Mouse (Mus musculus) hindbrain, embryonic 13.5 days (tissue): ENCODE data around the gene Krtdap. TPM values are rescaled to one million over a fixed set of nuclear protein-coding genes. Genes with fewer than 3 reads are reported as not detected.
"Not testable (repeated sequence)": the region's sequence is repeated elsewhere in the genome, so short reads cannot be mapped to it uniquely, and the experiment has no call there.

Experiments
- ATAC-seq: fragments of 200-750 bp; cut with Nextera tagmentation; 2 replicates; pipeline ENCODE4 v1.8.0; 2017; ENCODE audit warnings: moderate TSS enrichment; ENCODE audit not compliant: low FRiP score
- H3K27ac ChIP-seq: fragments of 300-500 bp; sonication (generic); 2 replicates; pipeline ENCODE4 v1.5.1; 2015; ENCODE audit warnings: inconsistent platforms, mild to moderate bottlenecking, moderate library complexity
- H3K27me3 ChIP-seq: fragments of 300-500 bp; sonication (generic); 2 replicates; pipeline ENCODE4 v1.6.1; 2015; ENCODE audit warnings: mild to moderate bottlenecking, inconsistent platforms
- H3K36me3 ChIP-seq: fragments of 300-500 bp; sonication (generic); 2 replicates; pipeline ENCODE4 v1.6.1; 2015; ENCODE audit warnings: mild to moderate bottlenecking, inconsistent platforms
- H3K4me1 ChIP-seq: fragments of 300-500 bp; sonication (generic); replicated peaks from 2 replicates; pipeline ENCODE4 v1.6.1; 2015; ENCODE audit warnings: inconsistent platforms
- H3K4me2 ChIP-seq: fragments of 300-500 bp; sonication (generic); 2 replicates; pipeline ENCODE4 v1.6.1; 2015; ENCODE audit warnings: inconsistent platforms, mild to moderate bottlenecking, moderate library complexity
- H3K4me3 ChIP-seq: fragments of 300-500 bp; sonication (generic); 2 replicates; pipeline ENCODE4 v1.5.1; 2015; ENCODE audit warnings: mild to moderate bottlenecking, inconsistent platforms
- H3K9ac ChIP-seq: fragments of 300-500 bp; sonication (generic); 2 replicates; pipeline ENCODE4 v1.6.1; 2015; ENCODE audit warnings: mild to moderate bottlenecking, inconsistent platforms
- H3K9me3 ChIP-seq: fragments of 300-500 bp; sonication (generic); 2 replicates; pipeline ENCODE4 v1.6.1; 2016; ENCODE audit warnings: inconsistent platforms
- WGBS: fragments of 180-500 bp; shearing (Covaris S2); methylation state at CpG from one replicate; pipeline ENCODE4 v1.1.7; 2015; 5-methylcytosine and 5-hydroxymethylcytosine counted together
- polyA plus RNA-seq: library from polyadenylated mRNA; unstranded; fragments of >200 nt; fragmentation: Nextera tagmentation; extraction: Ambion mirVana; gene quantifications from 2 replicates; pipeline ENCODE4 v1.2.1, GENCODE M21; 2015

Krtdap gene
- 1.1 TPM in 1 of 2 replicates, not detected in the other for polyA plus RNA-seq

GRCm38 (mm10) chr7:30787377-30788022, at the start of gene Krtdap:
Gene Krtdap (plus strand): TSS chr7:30787896.
- no peaks in the 10 kb centered on the region for H3K36me3 ChIP-seq
- 55% methylated on average over 15 of the region's 15 CpGs for WGBS
- H3K4me3 ChIP-seq: no peak within 1 kb of the TSS
- H3K27ac ChIP-seq: no peak within 1 kb of the TSS
- H3K4me1 ChIP-seq: peaks cover 15% of the 10 kb centered on the region
- no peak for ATAC-seq
- H3K9me3 ChIP-seq: no peaks in the 10 kb centered on the region
- no peak within 1 kb of the TSS for H3K9ac ChIP-seq
- 0 out of 2 replicates have a peak, but pooled peaks cover 4% of the 10 kb centered on the region for H3K27me3 ChIP-seq
- no peak within 1 kb of the TSS for H3K4me2 ChIP-seq

- peaks cover 31% of the 10 kb centered on the region for H3K36me3 ChIP-seq
- H3K4me2 ChIP-seq, H3K27me3 ChIP-seq, H3K9me3 ChIP-seq, H3K4me3 ChIP-seq, H3K4me1 ChIP-seq, H3K9ac ChIP-seq, H3K27ac ChIP-seq, ATAC-seq: not testable (repeated sequence)
- WGBS: 94% methylated on average over 2 of the region's 2 CpGs
Observed at GRCm38 (mm10) chr7:30742570-30742969, 45.1 kb upstream of the Krtdap start.

- H3K9me3 ChIP-seq, H3K4me3 ChIP-seq, H3K4me1 ChIP-seq, H3K27me3 ChIP-seq, H3K9ac ChIP-seq, H3K4me2 ChIP-seq, ATAC-seq, H3K27ac ChIP-seq: not testable (repeated sequence)
- 100% methylated on average over 1 of the region's 4 CpGs for WGBS
- peaks cover 30% of the 10 kb centered on the region for H3K36me3 ChIP-seq
Observed at GRCm38 (mm10) chr7:30743617-30744016, 44.1 kb upstream of the Krtdap start, which contains the start of gene Gapdhs. Gene Gapdhs (minus strand): TSS chr7:30743681.

GRCm38 (mm10) chr7:30744022-30744598, 43.6 kb upstream of the Krtdap start:
- Histone ChIP-seq H3K4me3 (no peak overlapping the region), H3K36me3 (peaks cover 30% of the 10 kb centered on the region), H3K4me2 (no peak overlapping the region), H3K4me1 (peaks cover 6% of the 10 kb centered on the region; the same call in 1 of the 2 replicates), H3K9ac (no peak overlapping the region), H3K27ac (no peak overlapping the region), H3K27me3 (no peaks in the 10 kb centered on the region), H3K9me3 (no peaks in the 10 kb centered on the region)
- 48% methylated on average over 4 of the region's 4 CpGs for WGBS
- ATAC-seq: no peak

GRCm38 (mm10) chr7:30747525-30748204, 40.0 kb upstream of the Krtdap start:
- H3K9me3 ChIP-seq: no peaks in the 10 kb centered on the region
- 86% methylated on average over 7 of the region's 7 CpGs for WGBS
- H3K4me2 ChIP-seq: no peak overlapping the region
- no peak overlapping the region for H3K9ac ChIP-seq
- H3K27ac ChIP-seq: no peak overlapping the region
- peaks cover 17% of the 10 kb centered on the region for H3K36me3 ChIP-seq
- H3K4me3 ChIP-seq: no peak overlapping the region
- no peaks in the 10 kb centered on the region for H3K27me3 ChIP-seq
- no peak for ATAC-seq
- peaks cover 6% of the 10 kb centered on the region; the same call in 1 of the 2 replicates for H3K4me1 ChIP-seq

GRCm38 (mm10) chr7:30749824-30750606, 37.7 kb upstream of the Krtdap start:
- Histone ChIP-seq H3K4me2 (no peak overlapping the region), H3K9me3 (0 out of 2 replicates have a peak, but pooled peaks cover 4% of the 10 kb centered on the region)
- peak; percentile 39; the same call in 1 of the 2 replicates for ATAC-seq

GRCm38 (mm10) chr7:30751086-30751669, 36.5 kb upstream of the Krtdap start, which contains the start of gene Sbsn:
Gene Sbsn (plus strand): TSS chr7:30751471.
- no peak within 1 kb of the TSS for H3K4me2 ChIP-seq
- no peaks in the 10 kb centered on the region for H3K4me1 ChIP-seq
- no peaks in the 10 kb centered on the region for H3K27me3 ChIP-seq
- no peak within 1 kb of the TSS for H3K4me3 ChIP-seq
- ATAC-seq: no peak
- 68% methylated on average over 5 of the region's 5 CpGs for WGBS
- H3K9me3 ChIP-seq: 0 out of 2 replicates have a peak, but pooled peaks cover 7% of the 10 kb centered on the region
- H3K27ac ChIP-seq: no peak within 1 kb of the TSS
- peaks cover 45% of the 10 kb centered on the region for H3K36me3 ChIP-seq
- no peak within 1 kb of the TSS for H3K9ac ChIP-seq

More at GRCm38 (mm10) chr7:30749824-30750606, 37.7 kb upstream of the Krtdap start:
- Histone ChIP-seq H3K27me3 (no peaks in the 10 kb centered on the region), H3K36me3 (peaks cover 33% of the 10 kb centered on the region), H3K4me3 (no peak overlapping the region), H3K27ac (no peak overlapping the region), H3K4me1 (no peaks in the 10 kb centered on the region), H3K9ac (no peak overlapping the region)
- WGBS: 87% methylated on average over 13 of the region's 13 CpGs

GRCm38 (mm10) chr7:30757001-30757400, 30.7 kb upstream of the Krtdap start:
- no peak for ATAC-seq
- WGBS: 82% methylated on average over 2 of the region's 3 CpGs
- Histone ChIP-seq H3K27me3 (no peaks in the 10 kb centered on the region), H3K9ac (no peak overlapping the region), H3K4me2 (no peak overlapping the region), H3K9me3 (0 out of 2 replicates have a peak, but pooled peaks cover 7% of the 10 kb centered on the region), H3K36me3 (peaks cover 36% of the 10 kb centered on the region), H3K27ac (no peak overlapping the region), H3K4me1 (no peaks in the 10 kb centered on the region), H3K4me3 (no peak overlapping the region)

- Histone ChIP-seq H3K9me3 (0 out of 2 replicates have a peak, but pooled peaks cover 7% of the 10 kb centered on the region), H3K36me3 (peaks cover 31% of the 10 kb centered on the region), H3K4me1 (no peaks in the 10 kb centered on the region), H3K27ac (no peak overlapping the region), H3K9ac (no peak overlapping the region), H3K27me3 (0 out of 2 replicates have a peak, but pooled peaks cover 1% of the 10 kb centered on the region), H3K4me3 (no peak overlapping the region), H3K4me2 (no peak overlapping the region)
- ATAC-seq: no peak
- 45% methylated on average over 4 of the region's 4 CpGs for WGBS
Observed at GRCm38 (mm10) chr7:30758853-30759252, 28.8 kb upstream of the Krtdap start.

- no peak overlapping the region for H3K4me3 ChIP-seq
- no peaks in the 10 kb centered on the region for H3K9me3 ChIP-seq
- 0 out of 2 replicates have a peak, but pooled peaks cover 5% of the 10 kb centered on the region for H3K27me3 ChIP-seq
- 76% methylated on average over 4 of the region's 4 CpGs for WGBS
- no peak overlapping the region for H3K9ac ChIP-seq
- H3K4me1 ChIP-seq: 0 out of 2 replicates have a peak, but pooled peaks cover 5% of the 10 kb centered on the region
- H3K27ac ChIP-seq: no peak overlapping the region
- no peak overlapping the region for H3K4me2 ChIP-seq
- ATAC-seq: no peak
- peaks cover under 1% of the 10 kb centered on the region for H3K36me3 ChIP-seq
Observed at GRCm38 (mm10) chr7:30761769-30762352, 25.8 kb upstream of the Krtdap start.

GRCm38 (mm10) chr7:30763456-30763855, 24.2 kb upstream of the Krtdap start, which contains the start of gene Dmkn:
Gene Dmkn (plus strand): TSS chr7:30763756.
- Histone ChIP-seq H3K36me3 (no peaks in the 10 kb centered on the region), H3K9me3 (no peaks in the 10 kb centered on the region), H3K27ac (no peak within 1 kb of the TSS), H3K27me3 (0 out of 2 replicates have a peak, but pooled peaks cover 9% of the 10 kb centered on the region), H3K9ac (no peak within 1 kb of the TSS), H3K4me3 (no peak within 1 kb of the TSS), H3K4me2 (no peak within 1 kb of the TSS), H3K4me1 (0 out of 2 replicates have a peak, but pooled peaks cover 5% of the 10 kb centered on the region)
- no peak for ATAC-seq
- 38% methylated on average over 5 of the region's 5 CpGs for WGBS
